Mouse (Mus musculus) splenic B cell, adult 2 months (primary cell): ENCODE measurements around the gene Gtdc1.

Experiments
- DNase-seq: peaks from one replicate; pipeline ENCODE4 v3.0.0-alpha.2; 2011; ENCODE audit warnings: low read depth, low spot score
- H3K27me3 ChIP-seq: 2 replicates; pipeline ENCODE4 v1.6.1; 2012; ENCODE audit warnings: mild to moderate bottlenecking, low read length, moderate library complexity, mixed read lengths; ENCODE audit not compliant: control insufficient read depth, poor library complexity, insufficient read depth, severe bottlenecking
- H3K36me3 ChIP-seq: 2 replicates; pipeline ENCODE4 v1.6.1; 2012; ENCODE audit warnings: mild to moderate bottlenecking, low read length, moderate library complexity, mixed read lengths; ENCODE audit not compliant: control insufficient read depth, poor library complexity, insufficient read depth, severe bottlenecking

The Gtdc1 gene

DNA sequence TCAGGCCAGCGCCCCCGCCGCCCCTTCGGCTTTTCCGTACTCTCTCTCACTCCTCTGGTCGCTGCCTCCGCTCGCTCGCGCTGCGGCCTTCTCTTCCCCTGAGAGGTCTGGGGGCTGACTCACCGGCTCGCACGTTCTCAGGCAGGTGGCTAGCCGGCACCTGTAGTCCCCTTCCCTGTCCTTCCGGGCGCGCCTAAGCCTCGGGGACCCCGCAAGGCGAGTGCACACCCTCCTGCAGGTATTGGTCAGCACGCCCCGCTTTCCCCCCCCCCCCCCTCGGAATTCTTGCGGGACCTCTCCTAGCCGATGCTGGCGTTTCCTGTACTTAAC lies at the start of gene Gtdc1:
Gene Gtdc1 (minus strand): TSS at position 176 of the 330 bp plus-strand sequence.
- H3K27me3 ChIP-seq = no peaks in the 10 kb centered on the region
- H3K36me3 ChIP-seq = no peaks in the 10 kb centered on the region
- DNase-seq = no peak

DNA sequence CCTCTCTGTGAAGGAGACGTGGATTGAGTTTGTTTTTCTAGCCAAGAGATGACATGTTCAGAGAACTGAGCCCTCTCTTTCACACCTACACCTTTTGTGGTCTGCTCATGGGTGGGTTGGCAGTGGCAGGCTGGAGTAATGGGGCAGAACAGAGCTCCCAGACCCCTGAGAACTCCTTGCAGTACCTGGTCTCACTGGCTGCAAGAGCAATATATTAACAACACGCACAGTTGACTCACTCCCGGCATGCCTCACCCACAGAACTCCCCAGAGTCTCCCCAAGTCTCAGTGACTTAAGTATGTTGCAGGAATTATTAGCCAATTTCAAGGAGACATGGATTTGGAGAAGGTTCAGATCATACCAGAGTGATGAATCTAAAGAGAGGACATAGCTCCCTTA lies 49.6 kb upstream of the Gtdc1 start:
- no peaks in the 10 kb centered on the region for H3K27me3 ChIP-seq
- DNase-seq = no peak
- no peaks in the 10 kb centered on the region for H3K36me3 ChIP-seq

DNA sequence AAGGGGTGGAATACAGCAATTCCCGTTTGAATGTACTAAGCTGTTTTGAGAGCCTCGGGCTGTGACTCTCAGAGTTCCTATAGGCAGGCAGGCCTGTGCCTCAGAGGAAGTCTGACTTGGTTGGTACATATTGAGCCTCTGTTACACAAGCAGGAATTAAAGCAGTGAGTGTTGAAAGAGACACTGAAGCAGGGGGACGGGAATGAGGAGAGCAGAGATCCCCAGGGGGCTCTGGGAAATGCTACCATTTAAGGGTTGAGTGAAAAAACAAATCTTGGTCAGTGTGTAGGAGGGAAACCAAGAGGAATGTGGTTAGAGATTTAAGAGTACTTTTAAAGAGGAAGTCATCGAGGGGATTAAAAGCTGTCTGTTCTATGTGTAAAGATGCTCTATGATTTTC lies 49.0 kb upstream of the Gtdc1 start:
- Histone ChIP-seq H3K36me3 (no peaks in the 10 kb centered on the region), H3K27me3 (no peaks in the 10 kb centered on the region)
- peak; percentile 5 for DNase-seq

DNA sequence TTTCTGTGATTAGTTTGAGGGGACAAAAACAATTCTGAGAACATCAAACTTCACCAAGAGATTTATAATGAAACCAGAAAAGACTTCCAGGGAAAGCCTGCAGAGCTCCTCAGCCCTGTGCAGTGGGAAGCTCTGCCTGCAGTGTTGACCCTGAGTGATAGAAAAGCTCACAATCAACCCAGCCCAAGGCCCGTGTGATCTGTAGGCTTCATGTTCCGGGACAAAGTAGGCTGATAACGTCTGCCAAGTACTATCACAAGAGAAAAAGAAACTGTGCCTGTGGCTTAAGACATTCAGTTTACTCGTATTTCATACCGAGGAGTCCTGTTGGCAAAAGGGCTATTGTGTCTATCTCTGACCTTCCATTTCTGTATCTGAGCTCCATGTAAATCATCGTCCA lies 46.4 kb upstream of the Gtdc1 start:
- no peak for DNase-seq
- Histone ChIP-seq H3K27me3 (no peaks in the 10 kb centered on the region), H3K36me3 (no peaks in the 10 kb centered on the region)

DNA sequence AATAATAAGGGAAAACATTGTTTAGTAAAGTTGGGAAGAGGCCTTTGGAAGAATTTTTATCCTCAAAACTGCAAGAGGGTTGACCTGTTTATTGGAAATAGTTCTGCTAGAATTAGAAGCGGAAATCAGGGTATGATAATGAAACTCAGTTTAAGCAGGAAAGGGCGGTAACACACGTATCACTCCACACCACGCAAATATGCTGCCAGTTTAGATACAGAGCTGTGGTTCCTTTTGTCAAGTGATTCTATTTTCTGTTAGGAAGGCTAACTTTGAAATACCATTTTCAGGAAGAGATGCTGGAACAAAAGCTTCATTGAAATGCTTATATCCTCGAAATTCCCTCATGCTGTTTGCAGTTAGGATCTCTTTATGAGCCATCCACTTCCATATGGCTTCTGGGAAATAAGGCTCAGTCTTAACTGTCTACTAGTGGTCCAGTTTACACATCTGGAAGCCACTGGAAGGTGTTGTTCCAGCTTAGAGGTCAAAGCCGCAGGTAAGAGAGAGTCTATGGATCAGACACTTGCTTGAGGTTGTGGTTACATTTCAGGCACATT lies 42.7 kb upstream of the Gtdc1 start:
- no peak for DNase-seq
- Histone ChIP-seq H3K27me3 (no peaks in the 10 kb centered on the region), H3K36me3 (no peaks in the 10 kb centered on the region)

DNA sequence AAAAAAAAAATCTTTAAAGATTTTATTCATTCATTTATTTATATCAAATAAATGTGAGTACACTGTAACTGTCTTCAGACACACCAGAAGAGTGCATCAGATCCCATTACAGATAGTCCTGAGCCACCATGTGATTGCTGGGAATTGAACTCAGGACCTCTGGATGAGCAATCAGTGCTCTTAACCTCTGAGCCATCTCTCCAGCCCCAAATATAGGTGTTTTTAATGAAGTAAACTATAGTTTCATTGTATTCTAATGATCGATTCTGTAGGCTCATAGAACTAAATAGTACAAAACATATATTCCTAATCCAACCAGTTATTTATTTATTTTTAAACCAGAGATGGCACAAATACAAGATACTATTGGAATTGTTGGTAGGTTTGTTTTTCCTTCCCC lies 42.2 kb upstream of the Gtdc1 start:
- H3K36me3 ChIP-seq = no peaks in the 10 kb centered on the region
- no peaks in the 10 kb centered on the region for H3K27me3 ChIP-seq

DNA sequence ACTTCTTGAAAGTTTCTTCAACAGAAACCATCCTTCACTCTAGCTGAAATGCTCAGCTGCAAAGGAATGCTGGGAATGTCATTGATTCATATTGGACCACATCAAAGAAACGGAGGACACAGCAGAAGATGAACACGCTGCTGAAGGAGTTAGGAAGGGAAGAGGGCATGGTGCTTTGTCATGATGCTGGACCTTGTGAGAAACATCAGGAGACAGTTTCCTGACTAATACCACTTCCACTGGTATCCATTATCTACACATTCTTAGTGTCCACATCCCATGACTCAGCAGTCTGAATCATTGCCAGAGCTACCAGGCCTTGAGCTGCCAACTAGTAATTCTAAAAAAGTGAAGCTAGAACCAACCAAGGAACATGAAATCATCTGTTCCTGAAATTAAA lies 41.8 kb upstream of the Gtdc1 start:
- H3K27me3 ChIP-seq = no peaks in the 10 kb centered on the region
- no peak for DNase-seq
- no peaks in the 10 kb centered on the region for H3K36me3 ChIP-seq

More for the DNA sequence above, 42.2 kb upstream of the Gtdc1 start:
- DNase-seq = no peak

DNA sequence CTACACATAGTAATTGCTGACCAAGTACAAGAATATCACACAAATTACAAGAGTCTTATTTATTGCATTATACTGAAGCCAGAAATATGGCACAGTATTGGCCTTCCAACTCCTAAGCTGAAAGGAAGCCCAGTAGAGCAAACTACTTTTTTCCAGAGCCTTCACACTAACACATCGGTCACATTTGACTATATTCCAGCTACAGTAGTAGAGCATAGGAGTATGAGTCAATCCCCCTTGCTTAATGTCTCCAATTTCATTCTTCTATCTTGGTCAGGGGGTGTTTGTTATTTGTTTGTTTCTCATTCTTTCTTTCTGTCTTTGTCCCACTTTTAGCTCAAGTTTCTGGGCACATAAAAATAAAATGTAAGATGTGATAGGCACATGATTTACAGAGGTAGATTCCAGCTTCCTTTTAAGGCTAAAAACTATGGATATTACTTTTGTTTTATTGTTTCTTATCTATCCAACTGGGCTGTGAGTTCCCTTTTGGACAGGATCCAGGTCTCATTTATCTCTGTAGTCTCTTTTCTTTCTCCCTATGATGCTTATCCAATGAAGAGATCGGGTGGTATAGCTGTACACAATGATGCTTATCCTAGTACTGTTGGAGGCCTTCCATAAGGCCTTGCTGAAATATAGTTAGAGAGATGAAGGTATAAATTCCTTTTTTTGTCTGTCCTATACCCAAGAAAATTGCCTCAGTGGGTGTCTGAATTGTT lies 38.5 kb upstream of the Gtdc1 start:
- Histone ChIP-seq H3K27me3 (no peaks in the 10 kb centered on the region), H3K36me3 (no peaks in the 10 kb centered on the region)
- DNase-seq = no peak

DNA sequence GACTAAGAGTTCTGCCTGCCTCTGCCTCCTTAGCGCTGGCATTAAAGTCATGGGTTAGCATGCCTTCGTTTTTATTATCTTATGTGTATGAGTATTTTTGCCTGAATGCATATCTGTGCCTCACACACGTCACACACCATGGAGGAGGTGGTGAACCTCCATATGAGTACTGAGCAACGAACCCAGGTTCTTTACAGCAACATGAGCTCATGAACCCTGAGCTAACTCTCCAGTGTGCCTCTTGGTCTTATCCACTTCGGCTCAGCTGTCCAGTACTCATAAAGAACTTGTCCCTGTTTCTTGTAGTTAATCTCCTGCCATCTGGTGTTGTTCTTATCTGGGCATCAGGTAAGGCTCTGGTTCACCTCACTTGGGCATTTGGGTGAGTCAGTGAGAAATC lies 35.2 kb upstream of the Gtdc1 start:
- Histone ChIP-seq H3K27me3 (no peaks in the 10 kb centered on the region), H3K36me3 (no peaks in the 10 kb centered on the region)
- DNase-seq = no peak

DNA sequence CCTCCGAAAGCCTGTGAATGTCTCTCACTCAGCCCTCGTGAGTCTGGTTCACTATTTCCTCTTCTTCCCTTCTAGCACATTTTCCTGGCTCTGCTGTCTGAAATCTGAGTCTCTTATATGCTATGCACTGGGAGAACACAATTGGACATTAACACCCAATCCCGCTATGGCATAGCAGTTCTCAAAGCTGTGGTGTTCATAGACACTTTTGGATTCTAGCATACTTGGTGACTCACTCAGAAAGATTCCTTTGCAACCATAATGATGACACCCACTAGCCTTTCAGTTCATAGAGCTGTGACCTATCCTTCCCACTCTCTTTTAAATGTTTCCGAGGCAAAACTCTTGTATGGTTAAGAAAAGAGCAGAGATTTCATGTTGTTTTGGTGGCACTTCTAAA lies 33.7 kb upstream of the Gtdc1 start:
- H3K36me3 ChIP-seq = no peaks in the 10 kb centered on the region
- H3K27me3 ChIP-seq = no peaks in the 10 kb centered on the region
- no peak for DNase-seq

DNA sequence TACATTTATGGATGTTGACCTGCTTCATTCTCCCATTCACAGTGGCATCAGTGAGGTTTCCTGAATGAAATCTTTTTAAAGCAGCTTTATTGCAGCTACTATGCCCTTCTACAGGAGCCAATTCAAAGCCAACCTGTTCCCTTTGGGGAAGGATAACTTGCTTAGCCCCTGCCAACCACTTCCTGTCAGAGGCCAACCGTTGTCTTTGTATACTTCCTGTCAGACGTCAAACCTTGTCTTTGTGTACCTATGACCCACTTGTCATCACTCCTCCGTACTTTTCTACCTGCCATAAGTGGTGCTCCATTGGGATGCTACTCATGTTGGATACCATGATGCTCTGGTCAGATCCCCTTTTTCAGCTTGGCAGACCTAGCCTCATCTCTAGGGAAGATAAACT lies 33.1 kb upstream of the Gtdc1 start:
- no peaks in the 10 kb centered on the region for H3K27me3 ChIP-seq
- no peaks in the 10 kb centered on the region for H3K36me3 ChIP-seq
- DNase-seq = peak; percentile 13

DNA sequence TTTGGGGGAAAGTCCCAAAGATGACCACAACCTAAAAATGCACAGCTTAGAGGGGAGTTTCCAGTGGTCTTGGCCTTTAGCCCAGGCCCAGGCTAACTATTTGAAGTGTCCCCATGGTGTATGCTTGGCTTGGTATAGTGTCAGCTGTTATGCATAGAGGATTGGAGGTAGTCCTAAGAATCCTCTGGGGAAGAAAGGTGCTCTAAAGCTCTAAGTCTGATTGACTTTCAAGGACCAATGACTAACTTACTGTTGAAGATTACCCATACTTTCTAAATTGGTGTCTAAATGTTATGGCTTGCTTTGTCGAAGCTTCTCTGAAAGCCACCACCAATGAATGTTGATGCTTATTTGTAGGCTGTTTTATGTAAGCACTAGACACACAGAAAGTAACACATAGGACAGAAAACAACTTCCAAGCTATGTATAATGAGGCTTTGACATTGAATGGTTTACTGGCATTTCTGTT lies 29.9 kb upstream of the Gtdc1 start:
- Histone ChIP-seq H3K27me3 (no peaks in the 10 kb centered on the region), H3K36me3 (no peaks in the 10 kb centered on the region)
- DNase-seq = peak; percentile 69

DNA sequence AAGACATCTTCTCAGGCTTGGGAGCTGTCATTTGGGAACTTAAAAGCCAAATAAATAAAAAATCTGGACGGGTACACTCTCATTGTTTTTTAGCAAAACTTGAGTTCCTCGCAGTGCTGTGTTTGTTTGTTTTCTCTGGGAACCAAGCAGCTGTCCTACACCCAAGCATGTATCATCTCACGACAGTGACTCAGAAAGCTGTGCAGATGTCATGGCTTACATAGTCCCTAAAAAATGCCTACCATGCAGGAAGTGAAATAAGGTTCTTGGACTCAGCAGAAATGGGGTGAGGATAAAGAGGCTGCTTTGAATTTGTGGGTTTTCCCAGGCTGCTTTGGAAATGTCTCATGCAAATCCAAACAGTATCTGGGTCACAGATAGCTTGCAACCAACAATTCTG lies 28.8 kb upstream of the Gtdc1 start:
- no peaks in the 10 kb centered on the region for H3K36me3 ChIP-seq
- peak; percentile 24 for DNase-seq
- H3K27me3 ChIP-seq = no peaks in the 10 kb centered on the region

DNA sequence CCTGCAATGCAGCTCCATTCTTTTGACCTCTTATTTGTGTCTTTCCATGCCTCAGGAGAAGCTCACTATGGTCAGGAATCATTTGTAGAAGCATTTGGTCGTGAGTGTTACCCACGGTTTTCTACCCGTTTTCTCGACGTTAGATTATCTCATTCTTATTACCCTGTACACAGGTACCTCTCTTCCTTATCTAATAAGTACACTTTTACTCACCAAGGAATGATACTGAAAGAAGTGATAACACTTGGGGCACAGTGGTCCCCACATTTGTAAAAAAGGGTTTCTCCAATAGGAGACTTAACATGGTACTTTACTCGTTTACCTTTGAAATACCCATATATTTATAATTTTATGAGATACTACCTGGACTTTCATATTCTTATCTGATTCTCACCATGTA lies 28.0 kb upstream of the Gtdc1 start:
- H3K36me3 ChIP-seq = no peaks in the 10 kb centered on the region
- no peaks in the 10 kb centered on the region for H3K27me3 ChIP-seq
- no peak for DNase-seq

DNA sequence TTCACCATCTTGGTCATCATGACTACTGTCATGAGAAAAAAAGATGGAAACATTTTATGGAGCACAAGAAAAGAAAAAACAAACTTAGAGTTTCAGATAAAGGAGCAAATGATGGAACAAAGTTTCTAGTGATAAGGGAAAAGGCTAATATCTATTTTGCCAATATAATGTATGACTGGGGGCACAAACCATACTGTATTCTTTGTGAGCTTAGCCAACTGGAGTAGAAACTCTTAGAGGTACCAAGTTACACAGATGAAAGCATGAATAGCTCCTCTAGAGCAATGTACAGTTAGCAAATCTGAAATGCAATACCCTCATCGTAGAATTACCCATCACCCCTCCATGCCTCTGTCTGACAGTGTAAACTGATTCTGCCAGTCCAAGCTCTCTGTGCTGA lies 26.7 kb upstream of the Gtdc1 start:
- H3K27me3 ChIP-seq = no peaks in the 10 kb centered on the region
- H3K36me3 ChIP-seq = no peaks in the 10 kb centered on the region
- DNase-seq = no peak
